Mouse (Mus musculus) urinary bladder, postnatal 14 days (tissue): ENCODE data around the gene Serpinb9c.
"Not testable (repeated sequence)": the region's sequence is repeated elsewhere in the genome, so short reads cannot be mapped to it uniquely, and the experiment has no call there.

Experiments
- DNase-seq: peaks from one replicate; pipeline ENCODE4 v3.0.0; 2021; ENCODE audit warnings: low spot score

The Serpinb9c gene

DNA sequence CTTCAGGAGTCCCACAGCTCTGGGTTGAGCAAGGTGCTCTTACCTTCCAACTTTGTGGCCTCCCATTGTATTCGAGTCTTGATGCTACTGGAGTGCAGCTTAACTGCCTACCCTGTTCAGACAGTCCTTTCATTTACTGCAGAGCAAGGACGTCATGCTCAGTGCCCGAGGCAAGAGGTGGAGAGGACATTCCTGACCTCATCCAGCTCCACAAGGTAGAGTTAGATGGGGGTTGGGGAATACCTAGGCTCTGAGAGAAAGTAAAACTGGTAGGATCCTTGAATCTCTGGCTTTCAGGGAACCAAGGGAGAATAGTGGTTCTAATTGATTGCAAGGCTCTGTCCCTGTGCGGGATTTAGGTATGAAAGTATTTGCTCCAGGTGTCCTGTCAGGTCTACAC lies at the start of gene Serpinb9c:
Serpinb9c (minus strand) TSS at position 101 of the 400 bp plus-strand sequence.
- no peak for DNase-seq

DNA sequence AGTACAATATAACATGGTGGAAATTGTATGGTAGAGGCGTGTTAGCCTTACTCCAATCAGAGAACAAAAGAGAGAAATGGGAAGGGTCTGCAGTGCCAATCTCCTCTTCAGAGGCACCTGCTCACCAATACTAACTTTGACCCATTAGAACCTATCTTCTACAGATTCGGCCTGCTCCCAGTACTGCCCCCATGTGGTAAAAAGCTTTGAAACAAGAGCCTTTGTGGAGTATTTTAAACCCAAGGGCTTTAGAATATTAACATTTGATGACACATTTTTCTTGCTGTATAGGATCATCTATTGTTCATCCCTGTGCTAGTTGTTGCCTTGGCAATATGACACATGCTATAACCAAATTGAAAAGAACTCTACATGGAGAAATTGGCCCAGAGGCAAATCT lies 40.2 kb upstream of the Serpinb9c start:
- DNase-seq, result no peak

DNA sequence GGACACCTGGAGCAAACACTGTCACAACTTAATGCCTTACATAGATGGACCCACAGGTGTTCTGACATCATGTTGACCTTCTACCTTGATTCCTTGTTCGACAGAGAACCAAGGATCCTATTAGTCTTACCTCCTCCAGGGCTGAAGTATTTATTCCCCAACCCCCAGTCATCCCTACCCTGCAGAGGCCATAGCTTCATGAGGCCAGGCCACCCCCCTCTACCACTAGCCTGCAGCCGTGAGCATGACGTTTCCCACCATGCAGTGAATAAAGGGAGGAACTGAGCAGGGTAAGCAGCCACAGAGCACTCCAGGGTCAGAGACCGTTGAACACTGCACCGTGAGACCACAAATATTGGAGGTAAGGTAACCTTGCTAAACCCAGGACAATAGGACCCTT lies 33.1 kb upstream of the Serpinb9c start, which contains the start of gene Serpinb9d:
Serpinb9d (plus strand) TSS at position 301 of the 400 bp plus-strand sequence.
- DNase-seq, result no peak

DNA sequence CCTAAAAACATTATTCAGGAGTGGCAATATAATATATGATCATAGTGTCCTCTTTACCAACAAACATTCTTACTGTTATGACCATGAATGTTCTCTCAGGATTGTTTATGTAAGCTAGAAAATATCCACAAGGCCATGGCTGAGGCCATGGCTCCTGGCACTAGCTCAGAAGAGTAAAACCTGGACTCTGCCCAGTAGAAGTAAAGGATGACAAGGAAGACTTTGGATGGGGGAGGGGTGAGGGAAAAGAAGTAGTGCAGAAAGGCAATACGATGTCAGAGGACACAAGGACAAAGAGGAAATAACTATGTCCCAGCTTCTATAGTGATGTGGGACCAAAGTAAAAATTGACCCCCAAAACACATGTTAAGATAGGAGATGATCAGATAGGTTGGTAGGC lies 30.9 kb upstream of the Serpinb9c start:
- not testable (repeated sequence) for DNase-seq

DNA sequence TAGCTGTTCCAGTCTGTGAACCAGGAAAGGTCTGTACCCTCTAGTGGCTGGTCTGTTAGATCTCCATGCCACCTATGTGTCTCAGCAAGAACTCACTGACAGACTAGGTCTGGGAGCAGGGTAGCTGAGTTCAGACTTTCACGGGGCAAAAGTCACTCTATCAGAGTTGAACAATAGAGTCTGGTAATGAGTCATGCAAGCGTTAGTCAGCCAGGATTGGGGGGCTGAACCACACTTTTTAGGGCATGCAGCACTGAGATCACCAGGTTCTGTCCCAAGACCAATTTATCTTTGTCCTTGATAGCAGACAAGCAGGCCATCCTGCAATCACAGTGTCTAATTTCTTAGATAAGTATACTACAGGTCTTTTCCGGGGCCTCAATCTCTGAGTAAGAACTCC lies 18.1 kb downstream of the Serpinb9c start:
- DNase-seq, result no peak

DNA sequence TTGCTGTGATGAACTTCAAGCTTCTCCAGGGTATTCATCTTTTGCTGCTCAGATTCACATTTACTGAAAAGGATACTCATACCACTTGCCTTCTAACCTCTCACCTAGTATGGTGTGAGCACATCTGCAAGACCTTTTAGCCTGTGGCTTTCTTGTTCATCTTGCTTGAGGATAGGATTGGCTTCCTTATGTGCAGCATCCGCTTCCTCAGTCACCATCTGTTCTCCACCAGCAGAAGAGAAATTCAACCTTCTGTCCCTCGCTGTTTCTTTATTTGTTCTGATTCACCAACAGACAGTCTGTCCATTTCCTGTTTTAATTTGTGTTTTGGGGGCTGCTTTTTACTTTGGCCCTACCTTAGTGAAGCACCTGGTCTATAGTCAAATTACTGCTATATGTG lies 21.8 kb downstream of the Serpinb9c start:
- no peak for DNase-seq

DNA sequence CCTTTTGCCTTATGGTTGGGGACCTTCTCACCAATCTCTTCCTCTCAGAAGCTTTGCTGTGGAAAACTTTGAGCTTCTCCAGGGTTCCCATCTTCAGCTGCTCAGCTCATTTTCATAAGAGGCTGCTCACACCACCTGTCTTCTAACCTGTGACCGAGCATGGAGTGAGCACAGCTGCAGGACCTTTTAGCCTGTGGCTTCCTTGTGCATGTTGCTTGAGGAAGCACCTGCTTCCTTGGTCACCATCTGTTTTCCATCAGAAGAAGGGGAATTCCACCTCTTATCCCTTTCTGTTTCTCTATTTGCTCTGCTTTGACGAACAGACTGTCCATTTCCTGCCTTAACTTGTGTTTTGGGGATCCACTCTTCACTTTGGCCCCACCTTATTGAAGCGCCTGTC lies 46.5 kb downstream of the Serpinb9c start:
- no peak for DNase-seq

DNA sequence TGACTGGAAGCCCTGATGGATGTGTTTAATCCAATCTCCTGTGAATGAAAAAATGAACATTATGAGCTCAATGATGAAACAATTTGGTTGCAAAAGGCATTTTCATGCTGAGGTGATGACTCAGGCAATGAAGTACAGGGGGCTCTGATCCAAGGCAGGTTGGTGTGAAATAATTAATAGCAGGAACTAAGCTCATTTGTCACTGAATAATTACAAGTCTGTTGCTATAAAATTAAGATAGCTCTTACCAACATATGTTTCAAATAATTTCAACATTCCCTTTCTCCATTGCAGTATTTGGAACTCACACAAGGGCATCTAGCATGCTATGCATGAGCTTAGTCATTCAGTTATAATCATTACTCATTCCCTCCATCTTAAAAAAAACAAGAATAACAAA lies 53.9 kb downstream of the Serpinb9c start:
- DNase-seq, result no peak
